Mouse (Mus musculus) C2C12 (cell line): ENCODE data around the gene Fam13c. TPM values are rescaled to one million over a fixed set of nuclear protein-coding genes. Genes with fewer than 3 reads are reported as not detected.

ENCODE experiments used
- H3K27me3 ChIP-seq: one replicate; pipeline ENCODE4 v1.6.1; 2011; ENCODE audit not compliant: control insufficient read depth, insufficient read depth, insufficient read length
- H3K36me3 ChIP-seq: one replicate; pipeline ENCODE4 v1.6.1; 2011; ENCODE audit not compliant: control insufficient read depth, insufficient read depth
- H3K4me3 ChIP-seq: one replicate; pipeline ENCODE4 v1.5.1; 2011; ENCODE audit warnings: mild to moderate bottlenecking, control low read depth; ENCODE audit not compliant: poor library complexity, insufficient read depth, severe bottlenecking
- H3K79me2 ChIP-seq: one replicate; pipeline ENCODE4 v1.6.1; 2011; ENCODE audit not compliant: control insufficient read depth, insufficient read depth
- H3K79me3 ChIP-seq: one replicate; pipeline ENCODE4 v1.6.1; 2011; ENCODE audit warnings: low read depth, control low read depth
- H3ac ChIP-seq: one replicate; pipeline ENCODE3; 2011; ENCODE audit warnings: low read depth; ENCODE audit not compliant: control insufficient read depth, insufficient read length
- CEBPB ChIP-seq: IDR thresholded peaks from one replicate; pipeline ENCODE4 v1.6.1; 2011; ENCODE audit warnings: low read depth, mild to moderate bottlenecking, control low read depth, moderate library complexity
- CTCF ChIP-seq: IDR thresholded peaks from one replicate; pipeline ENCODE4 v1.5.1; 2011; ENCODE audit not compliant: control insufficient read depth, insufficient read depth, insufficient read length
- FOSL1 ChIP-seq: IDR thresholded peaks from one replicate; pipeline ENCODE4 v1.8.0; 2011; ENCODE audit warnings: mild to moderate bottlenecking, low read length; ENCODE audit not compliant: poor library complexity, insufficient read depth, severe bottlenecking
- MAX ChIP-seq: IDR thresholded peaks from one replicate; pipeline ENCODE4 v1.6.1; 2011; ENCODE audit warnings: mild to moderate bottlenecking, control low read depth
- MYOD1 ChIP-seq: IDR thresholded peaks from one replicate; pipeline ENCODE4 v1.6.1; 2011; ENCODE audit warnings: low read depth; ENCODE audit not compliant: control insufficient read depth, insufficient read length
- MYOG ChIP-seq: IDR thresholded peaks from one replicate; pipeline ENCODE4 v1.6.1; 2011; ENCODE audit not compliant: control insufficient read depth, insufficient read length; ENCODE audit errors: extremely low read depth
- USF1 ChIP-seq: IDR thresholded peaks from one replicate; pipeline ENCODE4 v1.6.1; 2011; ENCODE audit warnings: low read depth, mild to moderate bottlenecking, control low read depth, moderate library complexity
- long read RNA-seq, 2 experiments: library from polyadenylated mRNA; unstranded; transcript quantifications; one replicate each; pipeline ENCODE4 v2.0.0; 2019 to 2020
- polyA plus RNA-seq: library from polyadenylated mRNA; unstranded; fragments of >200 nt; fragmentation: generic; extraction: Trizol; gene quantifications from one replicate; pipeline ENCODE4 v1.2.1, GENCODE M21; 2012; ENCODE audit warnings: missing spikeins

Fam13c gene
- polyA plus RNA-seq, result 0.98 TPM
- long read RNA-seq, experiment 1, partial matches to known transcripts, result 8 of 11 reads
- long read RNA-seq, experiment 1, other reads (novel, unspliced or antisense), result 1 of 11 reads
- long read RNA-seq, experiment 2, partial matches to known transcripts, result 3 of 8 reads
- long read RNA-seq, experiment 2, other reads (novel, unspliced or antisense), result 2 of 8 reads

GRCm38 (mm10) chr10:70439676-70440521 lies at the start of gene Fam13c:
TSS of gene Fam13c (plus strand) at chr10:70440481.
- TF ChIP-seq MYOG, result no peak
- TF ChIP-seq CEBPB, result peak; percentile 35

GRCm38 (mm10) chr10:70395900-70396299 lies 44.4 kb upstream of the Fam13c start:
- H3K79me3 ChIP-seq, result no peaks in the 10 kb centered on the region
- no peaks in the 10 kb centered on the region for H3K36me3 ChIP-seq
- H3K79me2 ChIP-seq, result no peaks in the 10 kb centered on the region
- H3K4me3 ChIP-seq, result no peak overlapping the region
- no peak for TF ChIP-seq CEBPB
- no peak for TF ChIP-seq FOSL1
- TF ChIP-seq MYOG, result no peak
- no peak for TF ChIP-seq USF1
- TF ChIP-seq MAX, result no peak
- TF ChIP-seq MYOD1, result no peak
- TF ChIP-seq CTCF, result no peak
- H3K27me3 ChIP-seq, result no peaks in the 10 kb centered on the region
- no peak overlapping the region for H3ac ChIP-seq

More at GRCm38 (mm10) chr10:70439676-70440521, at the start of gene Fam13c:
- peak within 1 kb of the TSS; percentile 73 for H3ac ChIP-seq
- H3K4me3 ChIP-seq, result peak within 1 kb of the TSS; percentile 29
- H3K79me2 ChIP-seq, result no peaks in the 10 kb centered on the region
- no peaks in the 10 kb centered on the region for H3K36me3 ChIP-seq
- H3K27me3 ChIP-seq, result no peaks in the 10 kb centered on the region
- no peaks in the 10 kb centered on the region for H3K79me3 ChIP-seq

DNA sequence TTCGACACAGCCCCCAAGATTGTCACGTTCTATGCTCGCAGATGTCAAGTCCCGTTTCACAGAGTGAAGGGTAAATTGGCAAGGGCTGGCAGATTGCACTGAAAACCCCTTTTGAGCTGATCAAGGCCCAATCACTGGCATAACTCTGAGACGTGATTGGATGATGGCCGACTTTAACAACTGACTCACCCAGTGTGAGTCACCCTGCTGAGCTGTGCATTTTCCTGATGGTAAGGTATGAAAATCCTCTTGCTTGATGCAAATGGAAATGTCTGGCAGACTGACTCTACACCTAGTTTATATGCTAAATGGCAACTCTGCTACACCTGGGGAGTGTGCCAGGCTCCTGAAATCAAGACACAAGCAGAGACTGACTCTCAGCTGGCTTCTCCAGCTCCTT lies 42.1 kb upstream of the Fam13c start:
- H3K79me2 ChIP-seq, result no peaks in the 10 kb centered on the region
- no peak overlapping the region for H3ac ChIP-seq
- H3K4me3 ChIP-seq, result no peak overlapping the region
- no peaks in the 10 kb centered on the region for H3K27me3 ChIP-seq
- H3K79me3 ChIP-seq, result no peaks in the 10 kb centered on the region
- TF ChIP-seq MAX (no peak), CTCF (no peak), USF1 (no peak), MYOD1 (no peak), FOSL1 (no peak), MYOG (no peak), CEBPB (no peak)
- H3K36me3 ChIP-seq, result no peaks in the 10 kb centered on the region

DNA sequence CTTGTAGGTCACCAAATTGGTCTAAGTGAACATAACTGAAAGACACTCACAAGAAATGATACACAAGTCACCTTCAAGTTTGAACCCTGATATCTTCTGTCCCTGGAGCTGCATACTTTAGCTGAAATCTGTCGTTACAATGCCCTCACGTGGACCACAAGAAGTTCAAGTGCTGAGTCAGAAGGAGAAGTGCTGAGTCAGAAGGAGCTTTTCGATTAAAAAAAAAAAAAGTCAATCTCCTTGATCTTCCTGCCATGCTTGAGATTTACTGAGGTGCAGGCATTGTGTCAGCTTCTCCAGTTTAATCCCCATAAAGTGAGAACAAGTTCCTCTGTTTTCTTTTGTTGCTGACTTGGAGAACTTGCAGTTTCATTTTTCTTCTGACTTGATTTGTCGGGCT lies 38.3 kb upstream of the Fam13c start:
- Histone ChIP-seq H3K79me3 (no peaks in the 10 kb centered on the region), H3K4me3 (no peak overlapping the region), H3K36me3 (no peaks in the 10 kb centered on the region), H3ac (no peak overlapping the region), H3K27me3 (no peaks in the 10 kb centered on the region), H3K79me2 (no peaks in the 10 kb centered on the region)
- TF ChIP-seq USF1 (no peak), CEBPB (no peak)

GRCm38 (mm10) chr10:70402711-70403110 lies 37.6 kb upstream of the Fam13c start:
- Histone ChIP-seq H3K27me3 (no peaks in the 10 kb centered on the region), H3ac (no peak overlapping the region), H3K79me2 (no peaks in the 10 kb centered on the region), H3K79me3 (no peaks in the 10 kb centered on the region), H3K36me3 (no peaks in the 10 kb centered on the region), H3K4me3 (no peak overlapping the region)
- TF ChIP-seq FOSL1 (no peak), MYOG (no peak), CTCF (no peak), USF1 (no peak), CEBPB (no peak), MYOD1 (no peak), MAX (no peak)
